Mouse (Mus musculus) midbrain, embryonic 10.5 days (tissue): ENCODE data around the gene Grtp1. TPM values are rescaled to one million over a fixed set of nuclear protein-coding genes. Genes with fewer than 3 reads are reported as not detected.

Experiments
- DNase-seq: peaks from one replicate; pipeline ENCODE4 v3.0.0-alpha.2; 2017; ENCODE audit warnings: low spot score
- H3K27ac ChIP-seq: fragments of 300-500 bp; sonication (generic); replicated peaks from 2 replicates; pipeline ENCODE4 v1.5.1; 2016; ENCODE audit warnings: mild to moderate bottlenecking
- H3K27me3 ChIP-seq: fragments of 300-500 bp; sonication (generic); 2 replicates; pipeline ENCODE4 v1.6.1; 2016; ENCODE audit warnings: low read depth, mild to moderate bottlenecking; ENCODE audit not compliant: poor library complexity, severe bottlenecking
- H3K36me3 ChIP-seq: fragments of 300-500 bp; sonication (generic); 2 replicates; pipeline ENCODE4 v1.6.1; 2016; ENCODE audit warnings: mild to moderate bottlenecking, moderate library complexity
- H3K4me1 ChIP-seq: fragments of 300-500 bp; sonication (generic); 2 replicates; pipeline ENCODE4 v1.6.1; 2016
- H3K4me3 ChIP-seq: fragments of 300-500 bp; sonication (generic); 2 replicates; pipeline ENCODE4 v1.5.1; 2016; ENCODE audit warnings: mild to moderate bottlenecking, moderate library complexity
- H3K9me3 ChIP-seq: fragments of 300-500 bp; sonication (generic); replicated peaks from 2 replicates; pipeline ENCODE4 v1.6.1; 2016; ENCODE audit warnings: mild to moderate bottlenecking
- WGBS: fragments of 180-500 bp; shearing (Covaris S2); methylation state at CpG from one replicate; pipeline ENCODE4 v1.1.7; 2016; 5-methylcytosine and 5-hydroxymethylcytosine counted together
- polyA plus RNA-seq: library from polyadenylated mRNA; unstranded; fragments of >200 nt; fragmentation: Nextera tagmentation; extraction: Ambion mirVana; gene quantifications from 2 replicates; pipeline ENCODE4 v1.2.1, GENCODE M21; 2016

Gene Grtp1
- polyA plus RNA-seq, 1 experiment from 2014 or later: 22.3 TPM

DNA sequence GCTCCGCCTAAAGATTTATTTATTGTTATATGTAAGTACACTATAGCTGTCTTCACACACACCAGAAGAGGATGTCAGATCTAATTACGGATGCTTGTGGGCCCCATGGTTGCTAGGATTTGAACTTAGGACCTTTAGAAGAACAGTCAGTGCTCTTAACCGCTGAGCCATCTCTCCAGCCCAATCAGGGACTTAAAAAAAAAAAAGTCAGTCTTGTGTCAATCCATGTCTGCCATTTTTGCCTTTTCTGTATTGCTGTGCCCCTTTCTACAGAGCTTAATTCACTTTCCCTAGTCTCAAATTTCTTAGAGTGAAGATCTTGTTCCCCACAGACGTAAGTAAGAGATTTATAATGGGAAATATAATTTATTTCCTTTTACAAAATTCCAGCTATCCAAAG, 18.0 kb upstream of the Grtp1 start:
- Histone ChIP-seq H3K4me1 (peaks cover 10% of the 10 kb centered on the region), H3K4me3 (no peak overlapping the region), H3K36me3 (no peaks in the 10 kb centered on the region), H3K27me3 (no peaks in the 10 kb centered on the region), H3K27ac (no peak overlapping the region), H3K9me3 (no peaks in the 10 kb centered on the region)
- 86% methylated on average over 4 of the region's 4 CpGs for WGBS
- DNase-seq: no peak

DNA sequence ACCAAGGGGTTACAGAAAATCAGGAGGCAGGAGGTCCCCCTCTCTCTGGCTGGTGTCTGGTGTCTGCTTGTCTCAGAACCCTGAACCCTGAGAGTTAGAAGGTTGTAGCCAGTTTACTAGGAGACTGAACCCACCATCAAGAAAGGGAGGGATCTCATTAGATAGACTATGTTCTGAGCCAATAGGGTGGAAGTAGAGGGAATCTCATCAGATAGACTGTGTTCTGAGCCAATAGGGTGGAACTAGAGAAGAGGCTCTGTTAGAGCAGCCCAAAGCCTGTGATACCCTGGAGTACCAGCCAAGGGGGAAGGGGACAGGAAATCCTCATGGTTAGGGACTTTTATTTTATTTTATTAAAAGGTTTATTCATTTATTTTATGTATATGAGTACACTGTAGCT, 17.6 kb upstream of the Grtp1 start:
- Histone ChIP-seq H3K36me3 (no peaks in the 10 kb centered on the region), H3K9me3 (no peaks in the 10 kb centered on the region), H3K27ac (no peak overlapping the region), H3K4me3 (no peak overlapping the region), H3K4me1 (peaks cover 14% of the 10 kb centered on the region), H3K27me3 (no peaks in the 10 kb centered on the region)
- no peak for DNase-seq

- Histone ChIP-seq H3K4me1 (peaks cover 19% of the 10 kb centered on the region), H3K27ac (no peak overlapping the region), H3K36me3 (no peaks in the 10 kb centered on the region), H3K9me3 (no peaks in the 10 kb centered on the region), H3K4me3 (no peak overlapping the region), H3K27me3 (no peaks in the 10 kb centered on the region)
- no peak for DNase-seq
- 73% methylated on average over 5 of the region's 5 CpGs for WGBS
These were observed 16.7 kb upstream of the Grtp1 start for GRCm38 (mm10) chr8:13217093-13217492.

GRCm38 (mm10) chr8:13216386-13216785, 16.0 kb upstream of the Grtp1 start:
- no peak overlapping the region for H3K4me3 ChIP-seq
- 77% methylated on average over 8 of the region's 8 CpGs for WGBS
- DNase-seq: no peak
- H3K9me3 ChIP-seq: no peaks in the 10 kb centered on the region
- no peaks in the 10 kb centered on the region for H3K36me3 ChIP-seq
- H3K4me1 ChIP-seq: peaks cover 19% of the 10 kb centered on the region
- H3K27ac ChIP-seq: no peak overlapping the region
- no peaks in the 10 kb centered on the region for H3K27me3 ChIP-seq

GRCm38 (mm10) chr8:13213479-13214268, 13.3 kb upstream of the Grtp1 start:
- WGBS: 29% methylated on average over 10 of the region's 10 CpGs
- DNase-seq: peak; percentile 83
- peaks cover 19% of the 10 kb centered on the region for H3K4me1 ChIP-seq
- H3K4me3 ChIP-seq: no peak overlapping the region
- no peaks in the 10 kb centered on the region for H3K27me3 ChIP-seq
- no peaks in the 10 kb centered on the region for H3K9me3 ChIP-seq
- H3K36me3 ChIP-seq: no peaks in the 10 kb centered on the region
- peak overlapping the region; percentile 42; the same call in 1 of the 2 replicates for H3K27ac ChIP-seq

- no peaks in the 10 kb centered on the region for H3K9me3 ChIP-seq
- WGBS: 89% methylated on average over 1 of the region's 1 CpGs
- H3K4me3 ChIP-seq: no peak overlapping the region
- peaks cover 21% of the 10 kb centered on the region for H3K4me1 ChIP-seq
- H3K27ac ChIP-seq: no peak overlapping the region
- H3K36me3 ChIP-seq: no peaks in the 10 kb centered on the region
- DNase-seq: no peak
- no peaks in the 10 kb centered on the region for H3K27me3 ChIP-seq
These were observed 9.3 kb upstream of the Grtp1 start for GRCm38 (mm10) chr8:13209770-13210169.

DNA sequence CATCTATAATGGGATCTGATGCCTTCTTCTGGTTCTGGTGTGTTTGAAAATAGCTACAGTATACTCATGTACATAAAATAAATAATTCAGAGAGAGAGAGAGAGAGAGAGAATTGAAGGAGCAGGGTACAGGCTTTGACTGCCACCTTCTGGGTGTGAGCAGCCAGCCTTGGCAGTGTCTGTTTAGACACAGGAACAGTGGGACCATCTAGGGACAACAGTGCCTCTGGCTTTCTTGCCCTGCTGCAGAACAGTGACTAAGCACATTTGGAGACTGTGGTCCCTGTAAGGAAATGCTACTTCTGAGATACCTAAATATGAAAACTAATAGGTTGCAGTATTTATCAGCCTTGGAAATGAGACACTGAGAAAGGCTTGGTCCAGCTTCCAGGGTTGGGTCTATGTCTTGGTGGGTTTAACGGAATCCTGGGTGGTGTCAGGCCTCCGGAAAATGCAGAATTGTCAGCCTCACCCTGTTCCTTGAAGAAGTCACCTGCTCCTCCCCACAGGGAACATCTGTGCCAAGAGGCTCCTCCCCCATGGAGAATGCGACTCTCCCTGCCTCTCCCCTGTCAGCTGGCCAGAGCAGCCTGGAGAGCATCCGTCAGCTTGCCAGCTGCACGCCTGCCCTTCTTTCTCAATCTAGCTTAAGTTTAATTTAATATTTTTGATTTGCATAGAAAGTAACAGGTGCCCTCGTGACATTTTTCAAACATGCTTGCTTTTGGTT, 8.4 kb upstream of the Grtp1 start:
- H3K9me3 ChIP-seq: no peaks in the 10 kb centered on the region
- H3K36me3 ChIP-seq: no peaks in the 10 kb centered on the region
- no peak for DNase-seq
- no peaks in the 10 kb centered on the region for H3K27me3 ChIP-seq
- H3K4me3 ChIP-seq: no peak overlapping the region
- H3K4me1 ChIP-seq: peaks cover 19% of the 10 kb centered on the region
- 50% methylated on average over 6 of the region's 6 CpGs for WGBS
- no peak overlapping the region for H3K27ac ChIP-seq

DNA sequence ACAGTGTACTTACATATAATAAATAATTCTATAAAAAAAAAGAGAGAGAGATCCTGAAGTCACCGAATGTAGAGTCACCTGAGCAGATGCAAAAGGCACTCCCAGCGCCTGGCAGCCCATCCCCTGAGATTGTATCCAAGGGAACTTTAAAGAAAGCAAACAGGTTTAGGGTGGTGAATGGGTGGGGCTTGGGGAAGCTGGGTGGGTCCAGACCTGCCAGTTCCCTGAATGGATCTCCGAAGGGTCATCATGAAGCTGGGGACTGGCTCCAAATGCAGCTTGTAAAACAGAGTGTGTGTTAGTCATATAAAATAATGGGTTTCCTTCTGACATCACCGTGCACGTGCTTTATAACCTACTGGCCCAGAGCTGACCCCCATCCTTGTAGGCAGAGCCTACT, 5.9 kb upstream of the Grtp1 start:
- no peak for DNase-seq
- H3K9me3 ChIP-seq: no peaks in the 10 kb centered on the region
- H3K4me1 ChIP-seq: peaks cover 8% of the 10 kb centered on the region
- peaks cover 24% of the 10 kb centered on the region for H3K27me3 ChIP-seq
- H3K27ac ChIP-seq: no peak overlapping the region
- WGBS: 44% methylated on average over 5 of the region's 5 CpGs
- H3K36me3 ChIP-seq: no peaks in the 10 kb centered on the region
- no peak overlapping the region for H3K4me3 ChIP-seq

DNA sequence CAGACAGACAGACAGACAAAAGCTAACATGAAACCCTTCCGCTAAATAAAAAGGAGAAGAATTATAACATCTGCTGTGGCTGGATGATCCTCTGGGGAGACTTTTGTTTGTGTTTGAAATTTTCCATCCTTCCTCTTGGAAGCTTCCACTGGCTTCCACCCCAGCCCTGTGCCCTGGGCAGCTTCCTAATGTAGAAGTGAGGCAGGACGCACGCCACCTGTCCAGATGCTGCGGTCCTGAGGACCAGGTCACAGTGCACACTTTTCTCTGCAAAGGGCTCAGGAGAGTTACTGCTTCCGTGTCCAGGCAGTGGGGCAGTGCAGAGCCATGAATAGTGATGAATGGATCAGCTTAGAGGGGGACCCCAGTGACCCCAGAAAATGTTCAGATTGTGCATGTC, 4.9 kb upstream of the Grtp1 start:
- Histone ChIP-seq H3K27ac (no peak overlapping the region), H3K36me3 (no peaks in the 10 kb centered on the region)

GRCm38 (mm10) chr8:13204371-13205140, 4.1 kb upstream of the Grtp1 start:
- Histone ChIP-seq H3K9me3 (no peaks in the 10 kb centered on the region), H3K36me3 (no peaks in the 10 kb centered on the region), H3K27me3 (peaks cover 41% of the 10 kb centered on the region), H3K4me1 (peaks cover 25% of the 10 kb centered on the region), H3K27ac (no peak overlapping the region), H3K4me3 (no peak overlapping the region)
- no peak for DNase-seq
- 72% methylated on average over 12 of the region's 12 CpGs for WGBS

More for the DNA sequence above, 4.9 kb upstream of the Grtp1 start:
- 87% methylated on average over 5 of the region's 5 CpGs for WGBS
- H3K4me1 ChIP-seq: peaks cover 18% of the 10 kb centered on the region
- no peaks in the 10 kb centered on the region for H3K9me3 ChIP-seq
- no peak for DNase-seq
- peaks cover 34% of the 10 kb centered on the region for H3K27me3 ChIP-seq
- no peak overlapping the region for H3K4me3 ChIP-seq

GRCm38 (mm10) chr8:13203472-13203871, 3.1 kb upstream of the Grtp1 start:
- H3K36me3 ChIP-seq: no peaks in the 10 kb centered on the region
- H3K9me3 ChIP-seq: no peaks in the 10 kb centered on the region
- H3K27me3 ChIP-seq: peaks cover 52% of the 10 kb centered on the region
- 48% methylated on average over 1 of the region's 1 CpGs for WGBS
- DNase-seq: no peak
- no peak overlapping the region for H3K27ac ChIP-seq
- H3K4me3 ChIP-seq: no peak overlapping the region
- H3K4me1 ChIP-seq: peaks cover 28% of the 10 kb centered on the region

DNA sequence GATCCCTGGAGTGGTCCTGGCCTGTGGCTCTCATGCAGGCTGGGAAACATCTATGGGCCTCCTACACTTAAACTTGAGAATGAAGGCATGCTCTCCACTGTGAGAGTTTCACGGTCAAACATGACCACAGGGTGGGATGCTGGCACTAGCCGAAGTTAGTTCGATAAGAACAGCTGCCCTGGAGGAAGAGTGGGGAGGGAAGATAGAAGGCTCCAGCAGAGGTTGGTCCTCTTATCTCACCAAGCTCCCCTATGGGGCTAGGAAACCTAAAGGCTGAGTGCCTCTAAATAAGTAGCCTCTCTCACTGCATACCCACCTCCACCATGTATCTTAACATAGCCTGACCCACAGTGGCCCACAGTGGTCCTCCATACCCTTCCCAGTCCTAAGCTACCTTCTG, 2.4 kb upstream of the Grtp1 start:
- Histone ChIP-seq H3K36me3 (no peaks in the 10 kb centered on the region), H3K4me3 (no peak overlapping the region), H3K9me3 (no peaks in the 10 kb centered on the region), H3K27me3 (peaks cover 53% of the 10 kb centered on the region), H3K27ac (no peak overlapping the region), H3K4me1 (peaks cover 28% of the 10 kb centered on the region)
- DNase-seq: no peak
- 91% methylated on average over 3 of the region's 3 CpGs for WGBS

- peaks cover 28% of the 10 kb centered on the region for H3K4me1 ChIP-seq
- H3K9me3 ChIP-seq: no peaks in the 10 kb centered on the region
- no peaks in the 10 kb centered on the region for H3K36me3 ChIP-seq
- WGBS: 52% methylated on average over 3 of the region's 3 CpGs
- no peak for DNase-seq
- H3K4me3 ChIP-seq: no peak overlapping the region
- H3K27me3 ChIP-seq: peaks cover 53% of the 10 kb centered on the region
- H3K27ac ChIP-seq: no peak overlapping the region
These were observed 1.6 kb upstream of the Grtp1 start for GRCm38 (mm10) chr8:13202041-13202440.
